Mouse (Mus musculus) forebrain, embryonic 14.5 days (tissue): ENCODE results near the gene Ntn5. TPM values are rescaled to one million over a fixed set of nuclear protein-coding genes. Genes with fewer than 3 reads are reported as not detected.
A peak's percentile ranks its signal among the peaks of the same experiment; 100 is the strongest.

ENCODE experiments used
- ATAC-seq: fragments of 200-750 bp; cut with Nextera tagmentation; 2 replicates; pipeline ENCODE4 v1.8.0; 2017; ENCODE audit warnings: mild to moderate bottlenecking, moderate library complexity
- DNase-seq: peaks from one replicate; pipeline ENCODE4 v3.0.0-alpha.2; 2015; ENCODE audit warnings: low spot score
- H3K27ac ChIP-seq: fragments of 300-500 bp; sonication (generic); 2 replicates; pipeline ENCODE4 v1.5.1; 2014; ENCODE audit warnings: low read depth, mild to moderate bottlenecking, control low read depth, low read length, moderate library complexity
- H3K27me3 ChIP-seq: fragments of 300-500 bp; sonication (generic); replicated peaks from 2 replicates; pipeline ENCODE4 v1.6.1; 2014; ENCODE audit warnings: low read length, control low read depth, mixed read lengths; ENCODE audit not compliant: control insufficient read depth, insufficient read depth
- H3K36me3 ChIP-seq: fragments of 300-500 bp; sonication (generic); 2 replicates; pipeline ENCODE4 v1.6.1; 2014; ENCODE audit warnings: low read length, control low read depth; ENCODE audit not compliant: control insufficient read depth, insufficient read depth
- H3K4me1 ChIP-seq: fragments of 300-500 bp; sonication (generic); 2 replicates; pipeline ENCODE4 v1.6.1; 2014; ENCODE audit warnings: antibody characterized with exemption, low read length, control low read depth; ENCODE audit not compliant: control insufficient read depth, insufficient read depth
- H3K4me2 ChIP-seq: fragments of 300-500 bp; sonication (generic); 2 replicates; pipeline ENCODE4 v1.6.1; 2014; ENCODE audit warnings: mild to moderate bottlenecking, control low read depth, low read length
- H3K4me3 ChIP-seq: fragments of 300-500 bp; sonication (generic); 2 replicates; pipeline ENCODE4 v1.5.1; 2014; ENCODE audit warnings: low read depth, low read length, control low read depth
- H3K9ac ChIP-seq: fragments of 300-500 bp; sonication (generic); 2 replicates; pipeline ENCODE4 v1.6.1; 2014; ENCODE audit warnings: mild to moderate bottlenecking, low read length, control low read depth, moderate library complexity
- H3K9me3 ChIP-seq: fragments of 300-500 bp; sonication (generic); replicated peaks from 2 replicates; pipeline ENCODE4 v1.6.1; 2016; ENCODE audit warnings: low read length, control low read depth, mixed read lengths; ENCODE audit not compliant: control insufficient read depth
- WGBS: fragments of 180-500 bp; shearing (Covaris S2); extraction: QIAGEN DNeasy Blood & Tissue Kit; methylation state at CpG from one replicate; pipeline ENCODE4 v1.1.7; 2014; 5-methylcytosine and 5-hydroxymethylcytosine counted together
- polyA plus RNA-seq: library from polyadenylated mRNA; unstranded; fragments of >200 nt; fragmentation: Nextera tagmentation; extraction: Ambion mirVana; gene quantifications from 2 replicates; pipeline ENCODE4 v1.2.1, GENCODE M21; 2014

Ntn5 gene
- 0.28 and 0.41 TPM in 2 replicates for polyA plus RNA-seq

DNA sequence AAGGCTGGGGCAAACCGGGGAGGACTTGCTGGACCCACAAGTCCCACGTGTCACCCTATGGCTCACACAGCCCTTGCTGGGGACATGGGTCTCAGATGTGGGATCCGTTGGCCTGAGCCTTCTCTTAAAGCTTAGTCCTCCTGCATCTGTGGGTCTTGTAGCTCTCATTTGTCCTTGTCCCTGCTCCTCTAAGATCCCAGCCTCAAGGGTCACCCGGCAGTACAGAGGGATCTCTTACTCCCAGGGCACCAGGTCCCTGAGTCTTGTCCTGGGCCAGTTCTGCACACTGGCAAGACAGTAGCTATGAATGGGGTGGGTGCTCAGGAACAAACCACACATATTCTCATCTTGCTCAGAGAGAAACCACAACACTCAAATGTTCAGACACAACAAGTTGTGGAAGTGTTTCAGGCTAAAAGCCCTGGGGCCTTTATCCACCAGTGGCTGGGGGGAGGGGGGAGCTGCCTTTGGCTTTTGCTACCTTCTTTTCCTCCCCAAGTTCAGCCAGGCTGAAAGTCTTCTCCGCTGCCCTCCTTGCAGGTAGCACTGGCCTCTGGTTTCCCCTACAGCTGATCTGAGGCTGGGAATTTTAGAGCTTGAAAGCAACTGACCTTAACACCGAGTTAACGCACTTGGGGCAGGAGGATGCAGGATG is at the start of gene Ntn5:
TSS of gene Ntn5 (plus strand) at position 627 of the 655 bp plus-strand sequence.
- no peak within 1 kb of the TSS for H3K27ac ChIP-seq
- DNase-seq (no peak), ATAC-seq (no peak)
- H3K4me3 ChIP-seq = no peak within 1 kb of the TSS
- H3K36me3 ChIP-seq = no peaks in the 10 kb centered on the region
- H3K9me3 ChIP-seq = no peaks in the 10 kb centered on the region
- H3K4me2 ChIP-seq = no peak within 1 kb of the TSS
- 82% methylated on average over 7 of the region's 7 CpGs for WGBS
- H3K4me1 ChIP-seq = no peaks in the 10 kb centered on the region
- no peaks in the 10 kb centered on the region for H3K27me3 ChIP-seq
- H3K9ac ChIP-seq = 0 out of 2 replicates have a peak within 1 kb of the TSS, but pooled peaks have one; percentile 3

- Histone ChIP-seq H3K4me1 (no peaks in the 10 kb centered on the region), H3K4me2 (no peak overlapping the region)
These were observed 48.7 kb upstream of the Ntn5 start for GRCm38 (mm10) chr7:45634946-45635681.

GRCm38 (mm10) chr7:45635711-45636688 is 47.8 kb upstream of the Ntn5 start:
- H3K27me3 ChIP-seq = no peaks in the 10 kb centered on the region
- no peak overlapping the region for H3K9ac ChIP-seq
- 84% methylated on average over 15 of the region's 15 CpGs for WGBS

More at GRCm38 (mm10) chr7:45634946-45635681, 48.7 kb upstream of the Ntn5 start:
- Histone ChIP-seq H3K27me3 (no peaks in the 10 kb centered on the region), H3K9me3 (no peaks in the 10 kb centered on the region), H3K36me3 (no peaks in the 10 kb centered on the region; the same call in 1 of the 2 replicates), H3K27ac (no peak overlapping the region), H3K9ac (no peak overlapping the region), H3K4me3 (no peak overlapping the region)
- WGBS = 89% methylated on average over 11 of the region's 11 CpGs
- no peak for ATAC-seq
- DNase-seq = no peak

GRCm38 (mm10) chr7:45637710-45638109 is 46.1 kb upstream of the Ntn5 start:
- H3K4me1 ChIP-seq = peaks cover 6% of the 10 kb centered on the region
- WGBS = 94% methylated on average over 6 of the region's 6 CpGs
- no peak overlapping the region; the same call in 1 of the 2 replicates for H3K4me2 ChIP-seq
- no peak overlapping the region for H3K9ac ChIP-seq
- H3K36me3 ChIP-seq = no peaks in the 10 kb centered on the region; the same call in 1 of the 2 replicates
- no peak overlapping the region for H3K4me3 ChIP-seq
- no peak overlapping the region for H3K27ac ChIP-seq
- no peaks in the 10 kb centered on the region for H3K27me3 ChIP-seq
- no peak for DNase-seq
- no peaks in the 10 kb centered on the region for H3K9me3 ChIP-seq
- no peak for ATAC-seq

More at GRCm38 (mm10) chr7:45635711-45636688, 47.8 kb upstream of the Ntn5 start:
- H3K27ac ChIP-seq = no peak overlapping the region
- H3K4me2 ChIP-seq = no peak overlapping the region
- no peaks in the 10 kb centered on the region; the same call in 1 of the 2 replicates for H3K36me3 ChIP-seq
- no peaks in the 10 kb centered on the region for H3K4me1 ChIP-seq
- no peaks in the 10 kb centered on the region for H3K9me3 ChIP-seq
- DNase-seq (no peak), ATAC-seq (no peak)
- no peak overlapping the region for H3K4me3 ChIP-seq

GRCm38 (mm10) chr7:45638623-45639401 is 45.0 kb upstream of the Ntn5 start:
- Histone ChIP-seq H3K4me3 (peak overlapping the region; percentile 19), H3K9me3 (no peaks in the 10 kb centered on the region), H3K4me1 (peaks cover 11% of the 10 kb centered on the region), H3K4me2 (peak overlapping the region; percentile 48), H3K9ac (peak overlapping the region; percentile 38; the same call in 1 of the 2 replicates), H3K36me3 (no peaks in the 10 kb centered on the region; the same call in 1 of the 2 replicates), H3K27me3 (no peaks in the 10 kb centered on the region), H3K27ac (no peak overlapping the region)
- ATAC-seq (peak; percentile 89), DNase-seq (peak; percentile 100)
- WGBS = 18% methylated on average over 29 of the region's 29 CpGs

- Histone ChIP-seq H3K9me3 (no peaks in the 10 kb centered on the region), H3K4me3 (no peak within 1 kb of the TSS), H3K4me1 (peaks cover 11% of the 10 kb centered on the region), H3K9ac (no peak within 1 kb of the TSS), H3K4me2 (no peak within 1 kb of the TSS), H3K27ac (no peak within 1 kb of the TSS), H3K27me3 (no peaks in the 10 kb centered on the region), H3K36me3 (no peaks in the 10 kb centered on the region; the same call in 1 of the 2 replicates)
- 28% methylated on average over 19 of the region's 19 CpGs for WGBS
- ATAC-seq = no peak
- no peak for DNase-seq
These were observed 44.2 kb upstream of the Ntn5 start, which contains the start of gene Mamstr for GRCm38 (mm10) chr7:45639561-45640027. Gene Mamstr (plus strand): TSS chr7:45639977.

- H3K4me3 ChIP-seq = no peak overlapping the region
- 78% methylated on average over 19 of the region's 19 CpGs for WGBS
These were observed 43.4 kb upstream of the Ntn5 start for GRCm38 (mm10) chr7:45640191-45640957.

More at GRCm38 (mm10) chr7:45640191-45640957, 43.4 kb upstream of the Ntn5 start:
- ATAC-seq (no peak), DNase-seq (no peak)
- no peaks in the 10 kb centered on the region for H3K9me3 ChIP-seq
- no peak overlapping the region for H3K9ac ChIP-seq
- H3K27ac ChIP-seq = no peak overlapping the region
- H3K4me1 ChIP-seq = peaks cover 11% of the 10 kb centered on the region
- H3K27me3 ChIP-seq = no peaks in the 10 kb centered on the region
- no peak overlapping the region for H3K4me2 ChIP-seq
- H3K36me3 ChIP-seq = no peaks in the 10 kb centered on the region; the same call in 1 of the 2 replicates
